Mouse (Mus musculus) heart, embryonic 12.5 days (tissue): Measurements from ENCODE around the gene Des. TPM values are rescaled to one million over a fixed set of nuclear protein-coding genes. Genes with fewer than 3 reads are reported as not detected.

ENCODE experiments used
- ATAC-seq: fragments of 200-750 bp; cut with Nextera tagmentation; 2 replicates; pipeline ENCODE4 v1.8.0; 2017; ENCODE audit warnings: moderate TSS enrichment, moderate library complexity; ENCODE audit not compliant: insufficient number of reproducible peaks, low FRiP score
- H3K27ac ChIP-seq: fragments of 300-500 bp; sonication (generic); 2 replicates; pipeline ENCODE4 v1.5.1; 2016; ENCODE audit warnings: mild to moderate bottlenecking, moderate library complexity; ENCODE audit not compliant: poor library complexity, severe bottlenecking
- H3K27me3 ChIP-seq: fragments of 300-500 bp; sonication (generic); replicated peaks from 2 replicates; pipeline ENCODE4 v1.6.1; 2016; ENCODE audit warnings: mild to moderate bottlenecking, moderate library complexity
- H3K36me3 ChIP-seq: fragments of 300-500 bp; sonication (generic); 2 replicates; pipeline ENCODE4 v1.6.1; 2016; ENCODE audit warnings: mild to moderate bottlenecking, moderate library complexity
- H3K4me1 ChIP-seq: fragments of 300-500 bp; sonication (generic); replicated peaks from 2 replicates; pipeline ENCODE4 v1.6.1; 2016; ENCODE audit warnings: mild to moderate bottlenecking
- H3K4me2 ChIP-seq: fragments of 300-500 bp; sonication (generic); 2 replicates; pipeline ENCODE4 v1.6.1; 2016; ENCODE audit warnings: mild to moderate bottlenecking, moderate library complexity
- H3K4me3 ChIP-seq: fragments of 300-500 bp; sonication (generic); 2 replicates; pipeline ENCODE4 v1.5.1; 2016; ENCODE audit warnings: mild to moderate bottlenecking
- H3K9ac ChIP-seq: fragments of 300-500 bp; sonication (generic); 2 replicates; pipeline ENCODE4 v1.6.1; 2016; ENCODE audit warnings: mild to moderate bottlenecking, moderate library complexity
- H3K9me3 ChIP-seq: fragments of 300-500 bp; sonication (generic); replicated peaks from 2 replicates; pipeline ENCODE4 v1.6.1; 2016; ENCODE audit warnings: mild to moderate bottlenecking, moderate library complexity
- WGBS: fragments of 180-500 bp; shearing (Covaris S2); methylation state at CpG from one replicate; pipeline ENCODE4 v1.1.7; 2016; 5-methylcytosine and 5-hydroxymethylcytosine counted together
- polyA plus RNA-seq: library from polyadenylated mRNA; unstranded; fragments of >200 nt; fragmentation: Nextera tagmentation; extraction: Ambion mirVana; gene quantifications from 2 replicates; pipeline ENCODE4 v1.2.1, GENCODE M21; 2016

Des gene
- polyA plus RNA-seq, 1 experiment from 2014 or later = 500 TPM

DNA sequence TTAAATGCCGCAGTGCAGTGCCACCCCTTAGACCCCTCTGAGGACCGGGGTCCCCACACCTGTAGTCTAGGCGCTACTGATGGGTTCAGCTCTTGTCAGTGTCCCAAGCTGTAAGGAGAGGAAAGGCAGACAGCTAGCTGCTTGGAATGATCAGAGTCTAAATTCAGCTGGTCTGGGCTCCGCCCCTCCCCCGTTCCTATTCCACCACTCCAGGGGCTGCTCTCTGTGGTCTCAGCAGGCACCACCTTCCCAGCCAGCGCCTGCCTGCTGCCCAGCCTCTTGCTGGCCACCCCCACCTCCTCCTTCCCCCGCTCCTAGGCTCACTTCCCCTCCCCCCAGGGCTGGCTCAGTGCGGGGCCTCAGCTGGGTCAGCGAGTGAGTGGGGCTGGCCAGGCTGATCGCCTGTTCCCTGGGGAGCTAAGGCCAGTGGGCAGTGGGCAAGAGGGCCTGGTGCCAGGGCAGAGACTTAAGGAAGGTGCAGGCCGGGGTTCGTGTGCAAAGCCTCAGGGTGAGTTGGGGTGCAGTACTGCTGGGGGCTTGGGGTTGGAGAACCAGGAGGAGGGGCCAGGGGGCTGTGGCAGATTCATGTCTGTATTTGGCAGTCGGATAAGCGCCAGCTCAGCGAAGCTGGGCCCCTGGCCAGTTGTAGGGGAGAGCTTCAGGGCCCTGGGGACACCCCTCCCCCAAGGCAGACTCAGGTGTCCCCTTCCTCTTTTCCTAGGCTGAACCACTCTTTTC lies 39.8 kb downstream of the Des start:
- Histone ChIP-seq H3K9me3 (no peaks in the 10 kb centered on the region), H3K27me3 (no peaks in the 10 kb centered on the region), H3K27ac (peak overlapping the region; percentile 100), H3K9ac (peak overlapping the region; percentile 76), H3K4me1 (peaks cover 63% of the 10 kb centered on the region), H3K36me3 (peaks cover 63% of the 10 kb centered on the region), H3K4me3 (peak overlapping the region; percentile 49), H3K4me2 (peak overlapping the region; percentile 79)
- WGBS = 2% methylated on average over 15 of the region's 15 CpGs
- ATAC-seq = peak; percentile 86

- H3K4me3 ChIP-seq = peak overlapping the region; percentile 49
- H3K36me3 ChIP-seq = peaks cover 65% of the 10 kb centered on the region
- peak overlapping the region; percentile 79 for H3K4me2 ChIP-seq
- 0 out of 2 replicates have a peak, but pooled peaks have one; percentile 13 for ATAC-seq
- H3K27ac ChIP-seq = peak overlapping the region; percentile 100
- H3K27me3 ChIP-seq = no peaks in the 10 kb centered on the region
- H3K9ac ChIP-seq = peak overlapping the region; percentile 76
- 20% methylated on average over 6 of the region's 6 CpGs for WGBS
- H3K9me3 ChIP-seq = no peaks in the 10 kb centered on the region
- H3K4me1 ChIP-seq = peaks cover 64% of the 10 kb centered on the region
These were observed 40.5 kb downstream of the Des start for GRCm38 (mm10) chr1:75400493-75401115.

GRCm38 (mm10) chr1:75405547-75405946 lies 45.4 kb downstream of the Des start:
- Histone ChIP-seq H3K27ac (0 out of 2 replicates have a peak overlapping the region, but pooled peaks have one; percentile 5), H3K9ac (no peak overlapping the region), H3K4me1 (peaks cover 77% of the 10 kb centered on the region), H3K4me3 (no peak overlapping the region), H3K27me3 (no peaks in the 10 kb centered on the region), H3K4me2 (no peak overlapping the region), H3K36me3 (peaks cover 78% of the 10 kb centered on the region), H3K9me3 (no peaks in the 10 kb centered on the region)
- 77% methylated on average over 3 of the region's 3 CpGs for WGBS
- ATAC-seq = no peak

DNA sequence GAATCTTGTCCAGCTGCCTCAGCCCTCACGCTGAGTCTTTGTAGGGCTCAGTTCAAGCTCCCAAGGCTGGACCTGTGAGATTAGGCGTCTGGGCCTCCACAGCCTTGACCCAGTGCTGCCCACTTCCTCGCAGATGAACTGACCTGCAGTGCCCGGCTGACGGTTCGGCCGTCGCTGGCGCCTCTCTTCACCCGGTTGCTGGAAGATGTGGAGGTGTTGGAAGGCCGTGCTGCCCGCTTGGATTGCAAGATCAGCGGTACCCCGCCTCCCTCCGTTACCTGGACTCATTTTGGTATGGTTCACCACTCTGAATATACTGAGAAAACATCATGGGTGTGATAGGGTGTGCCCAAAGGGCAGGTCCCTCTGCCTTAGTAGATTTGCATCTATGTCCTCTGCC lies 46.0 kb downstream of the Des start:
- Histone ChIP-seq H3K9me3 (no peaks in the 10 kb centered on the region), H3K36me3 (peaks cover 81% of the 10 kb centered on the region), H3K4me1 (peaks cover 76% of the 10 kb centered on the region), H3K27me3 (no peaks in the 10 kb centered on the region), H3K4me3 (no peak overlapping the region), H3K4me2 (no peak overlapping the region), H3K27ac (0 out of 2 replicates have a peak overlapping the region, but pooled peaks have one; percentile 5), H3K9ac (peak overlapping the region; percentile 5; the same call in 1 of the 2 replicates)
- WGBS = 89% methylated on average over 15 of the region's 15 CpGs
- no peak for ATAC-seq

DNA sequence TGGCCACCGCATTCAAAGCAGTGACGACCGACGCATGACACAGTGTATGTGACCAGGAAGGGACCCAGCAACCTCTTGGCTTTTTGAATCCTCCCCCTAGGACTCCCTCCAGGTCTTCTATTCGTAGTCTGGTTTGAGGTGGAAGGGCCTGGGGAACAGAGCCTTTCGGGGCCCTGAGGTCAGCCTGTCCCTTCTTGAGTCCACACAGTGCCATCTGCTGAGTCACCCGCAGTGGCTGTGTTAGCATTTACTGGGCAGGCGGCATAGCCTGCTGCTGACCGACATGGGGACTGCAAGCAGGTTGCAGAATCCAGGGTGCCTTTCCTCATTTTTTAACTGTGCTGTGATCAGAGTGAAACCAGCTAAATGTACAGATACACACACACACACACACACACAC lies 46.9 kb downstream of the Des start:
- ATAC-seq = no peak
- Histone ChIP-seq H3K36me3 (peaks cover 81% of the 10 kb centered on the region), H3K4me2 (no peak overlapping the region), H3K4me1 (peaks cover 69% of the 10 kb centered on the region), H3K27me3 (no peaks in the 10 kb centered on the region), H3K9ac (peak overlapping the region; percentile 14; the same call in 1 of the 2 replicates), H3K27ac (peak overlapping the region; percentile 90), H3K9me3 (no peaks in the 10 kb centered on the region), H3K4me3 (no peak overlapping the region)
- WGBS = 79% methylated on average over 9 of the region's 9 CpGs

DNA sequence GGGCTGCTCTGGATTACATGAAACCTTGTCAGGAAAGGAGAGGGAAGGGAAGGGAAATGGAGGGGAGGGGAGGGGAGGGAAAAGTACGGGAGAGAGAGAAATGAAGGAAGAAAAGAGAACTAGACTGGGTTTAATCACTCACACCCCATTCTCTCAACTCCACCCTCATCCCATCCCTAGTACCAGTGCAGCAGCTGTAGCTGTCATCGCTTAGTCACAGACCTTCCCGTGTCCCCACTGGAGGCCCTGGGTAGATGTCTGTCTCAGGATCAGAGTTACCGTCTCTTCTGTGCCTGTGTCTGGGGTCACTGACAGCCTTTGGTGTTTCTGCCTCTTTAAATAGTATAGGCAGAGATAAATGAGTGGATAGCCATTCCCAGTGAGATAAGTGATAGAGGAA lies 48.1 kb downstream of the Des start:
- peak; percentile 66; the same call in 1 of the 2 replicates for ATAC-seq
- no peaks in the 10 kb centered on the region for H3K27me3 ChIP-seq
- no peaks in the 10 kb centered on the region for H3K9me3 ChIP-seq
- H3K4me2 ChIP-seq = 0 out of 2 replicates have a peak overlapping the region, but pooled peaks have one; percentile 0
- H3K4me3 ChIP-seq = no peak overlapping the region
- peaks cover 80% of the 10 kb centered on the region for H3K36me3 ChIP-seq
- no peak overlapping the region for H3K9ac ChIP-seq
- peaks cover 65% of the 10 kb centered on the region for H3K4me1 ChIP-seq
- 25% methylated on average over 4 of the region's 4 CpGs for WGBS
- peak overlapping the region; percentile 90 for H3K27ac ChIP-seq

DNA sequence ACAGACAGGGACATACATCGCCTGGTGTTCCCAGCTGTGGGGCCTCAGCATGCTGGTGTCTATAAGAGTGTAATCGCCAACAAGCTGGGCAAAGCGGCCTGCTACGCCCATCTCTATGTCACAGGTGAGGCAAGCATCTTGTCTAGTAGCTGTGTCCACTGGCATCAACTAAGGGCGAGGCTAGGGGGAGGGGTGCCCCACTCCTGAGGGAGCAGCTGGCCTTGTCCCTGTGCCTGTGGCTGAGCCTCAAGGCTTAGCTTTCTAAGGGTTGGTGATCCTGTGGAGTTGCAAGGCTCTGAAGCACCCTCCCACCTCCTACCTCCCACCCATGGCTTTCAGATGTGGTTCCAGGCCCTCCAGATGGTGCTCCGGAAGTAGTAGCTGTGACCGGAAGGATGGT lies 49.8 kb downstream of the Des start:
- H3K4me1 ChIP-seq = peaks cover 62% of the 10 kb centered on the region
- H3K9ac ChIP-seq = no peak overlapping the region
- H3K27ac ChIP-seq = no peak overlapping the region
- 89% methylated on average over 7 of the region's 7 CpGs for WGBS
- peaks cover 76% of the 10 kb centered on the region for H3K36me3 ChIP-seq
- no peak overlapping the region for H3K4me3 ChIP-seq
- ATAC-seq = no peak
- no peaks in the 10 kb centered on the region for H3K9me3 ChIP-seq
- H3K4me2 ChIP-seq = no peak overlapping the region
- no peaks in the 10 kb centered on the region for H3K27me3 ChIP-seq

DNA sequence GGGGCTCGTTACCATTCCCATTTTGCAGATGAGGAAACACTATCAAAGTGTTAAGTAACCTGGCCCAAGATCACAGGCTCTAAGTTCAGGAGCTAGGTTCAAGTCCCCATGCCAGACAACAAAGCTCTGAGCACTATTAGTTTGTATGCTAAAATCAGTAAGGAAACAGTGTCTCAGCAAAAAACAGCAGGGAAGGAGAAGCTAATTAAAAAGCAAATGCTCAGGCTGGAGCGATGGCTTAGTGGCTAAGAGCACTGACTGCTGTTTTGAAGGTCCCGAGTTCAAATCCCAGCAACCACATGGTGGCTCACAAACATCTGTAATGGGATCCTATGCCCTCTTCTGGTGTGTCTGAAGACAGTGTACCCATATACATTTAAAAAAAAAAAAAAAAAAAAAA lies 52.1 kb downstream of the Des start:
- no peak overlapping the region for H3K27ac ChIP-seq
- H3K27me3 ChIP-seq = no peaks in the 10 kb centered on the region
- no peak overlapping the region for H3K9ac ChIP-seq
- H3K9me3 ChIP-seq = no peaks in the 10 kb centered on the region
- H3K4me2 ChIP-seq = no peak overlapping the region
- no peak for ATAC-seq
- peaks cover 76% of the 10 kb centered on the region for H3K36me3 ChIP-seq
- H3K4me1 ChIP-seq = peaks cover 48% of the 10 kb centered on the region
- WGBS = 92% methylated on average over 3 of the region's 3 CpGs
- no peak overlapping the region for H3K4me3 ChIP-seq

DNA sequence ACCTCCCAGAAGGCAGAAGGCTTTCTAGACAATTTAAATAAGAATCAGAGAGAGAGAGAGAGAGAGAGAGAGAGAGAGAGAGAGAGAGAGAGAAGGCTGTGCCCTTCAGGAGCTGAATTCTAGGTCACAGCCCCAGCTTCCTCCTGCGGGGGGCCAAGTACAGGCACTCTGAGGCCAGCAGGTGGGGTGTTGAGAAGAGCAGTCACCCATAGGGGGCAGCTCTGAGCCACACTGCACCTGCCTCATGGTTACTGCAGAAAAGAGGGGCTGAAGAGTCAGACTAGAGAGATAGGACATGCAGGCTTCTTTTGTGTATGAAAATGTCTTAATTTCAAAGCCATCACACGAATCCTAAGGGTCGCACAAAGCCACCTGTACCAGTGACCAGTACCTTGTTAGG lies 53.6 kb downstream of the Des start:
- Histone ChIP-seq H3K27ac (peak overlapping the region; percentile 15; the same call in 1 of the 2 replicates), H3K9me3 (no peaks in the 10 kb centered on the region), H3K36me3 (peaks cover 84% of the 10 kb centered on the region), H3K4me1 (peaks cover 34% of the 10 kb centered on the region), H3K27me3 (no peaks in the 10 kb centered on the region), H3K9ac (peak overlapping the region; percentile 27; the same call in 1 of the 2 replicates), H3K4me2 (no peak overlapping the region), H3K4me3 (no peak overlapping the region)
- no peak for ATAC-seq
- WGBS = 60% methylated on average over 3 of the region's 3 CpGs
